Mouse (Mus musculus) megakaryocyte, adult 5-6 weeks (primary cell): ENCODE measurements at regions not wholly inside any gene's neighbourhood (a gene's known extent, or its start where the extent isn't known, plus 50 kb on each side); places are given as distances from the start of the nearest gene placed in this dataset.

Experiments
- ATAC-seq: 2 replicates; pipeline ENCODE4 v1.8.0; 2016; ENCODE audit warnings: mild to moderate bottlenecking, inconsistent platforms; ENCODE audit not compliant: poor library complexity, severe bottlenecking

DNA sequence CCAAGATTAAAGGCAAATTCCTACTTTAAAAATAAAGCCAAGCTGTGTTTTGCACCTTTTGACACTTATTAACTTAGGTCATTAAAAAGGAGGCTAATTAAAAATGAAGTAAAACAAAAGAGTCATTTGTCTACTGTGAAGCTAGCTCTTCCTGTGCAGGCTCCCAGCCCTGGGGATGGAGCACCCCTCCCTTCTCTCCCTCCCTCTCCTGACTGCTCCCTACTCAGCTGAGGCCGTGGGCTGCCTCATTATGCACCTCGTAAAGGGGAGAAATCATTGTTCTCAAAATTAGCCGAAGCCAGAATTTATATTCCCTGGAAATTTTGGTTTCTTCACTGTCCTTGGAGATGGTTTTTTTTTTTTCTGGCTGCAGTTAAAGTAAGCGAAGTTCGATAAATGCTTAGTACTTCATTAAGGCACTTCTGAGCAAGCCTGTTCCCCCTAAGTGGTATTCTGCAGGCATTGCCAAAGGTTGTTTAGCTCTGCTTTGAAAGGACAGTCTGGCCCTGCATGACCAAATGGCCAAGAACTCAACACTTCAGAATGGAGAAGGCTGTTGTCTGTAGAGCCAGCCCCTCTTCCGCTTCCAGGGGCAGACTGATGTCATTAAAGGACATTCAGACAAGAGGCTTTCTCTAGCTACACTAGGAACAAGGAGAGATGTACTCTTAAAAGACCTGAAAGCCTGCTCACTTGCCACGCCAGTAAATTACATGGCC is 365.5 kb upstream of the Mki67 start:
- ATAC-seq: no peak

DNA sequence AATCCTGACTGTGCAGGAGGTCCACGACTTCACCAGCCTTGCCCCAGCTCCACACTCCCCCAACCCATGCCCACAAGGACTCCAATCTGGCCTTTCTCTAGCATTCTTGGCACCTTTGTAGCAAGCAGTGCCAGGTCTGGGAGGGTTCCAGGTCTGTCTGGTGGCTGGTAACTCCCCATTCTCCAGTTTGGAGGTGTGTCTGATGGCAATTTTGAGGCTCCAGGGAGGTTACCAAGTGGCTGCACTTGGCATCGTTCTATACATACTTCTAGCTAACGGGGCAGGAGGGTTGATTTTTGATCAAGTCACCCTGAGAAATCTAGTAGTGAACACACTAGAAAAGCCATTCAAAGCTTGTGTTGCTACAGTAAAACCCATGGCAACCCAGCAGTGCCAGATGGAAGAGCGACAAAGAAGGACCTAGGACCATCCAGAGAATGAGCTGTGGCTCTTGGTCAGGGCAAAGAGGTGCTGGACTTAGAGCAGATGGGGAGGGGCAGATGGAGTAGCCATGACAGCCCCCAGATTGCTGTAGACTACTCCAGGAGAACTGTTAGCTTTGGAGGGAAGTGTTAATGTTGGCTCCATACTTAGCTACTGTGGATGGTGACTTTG is 366.2 kb upstream of the Mki67 start:
- ATAC-seq: no peak

DNA sequence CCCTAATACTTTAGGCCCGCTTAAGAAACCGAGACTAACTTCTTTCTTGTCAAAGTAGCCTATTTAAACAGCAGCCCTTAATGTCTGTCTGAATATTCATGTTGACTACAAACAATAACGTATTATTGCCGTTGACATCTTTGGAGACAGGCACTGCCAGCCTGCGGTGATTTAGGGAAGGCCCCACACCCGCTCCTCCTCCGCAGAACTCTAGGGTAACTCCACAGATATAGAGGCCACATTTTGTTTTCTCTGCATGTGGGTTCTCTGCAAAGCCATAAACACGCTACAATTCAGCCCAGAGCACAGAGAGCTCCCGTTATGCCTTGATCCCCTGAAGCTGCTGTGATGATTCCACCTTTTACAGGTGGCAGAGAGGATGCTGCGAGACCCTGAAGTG is 366.8 kb upstream of the Mki67 start:
- no peak for ATAC-seq

DNA sequence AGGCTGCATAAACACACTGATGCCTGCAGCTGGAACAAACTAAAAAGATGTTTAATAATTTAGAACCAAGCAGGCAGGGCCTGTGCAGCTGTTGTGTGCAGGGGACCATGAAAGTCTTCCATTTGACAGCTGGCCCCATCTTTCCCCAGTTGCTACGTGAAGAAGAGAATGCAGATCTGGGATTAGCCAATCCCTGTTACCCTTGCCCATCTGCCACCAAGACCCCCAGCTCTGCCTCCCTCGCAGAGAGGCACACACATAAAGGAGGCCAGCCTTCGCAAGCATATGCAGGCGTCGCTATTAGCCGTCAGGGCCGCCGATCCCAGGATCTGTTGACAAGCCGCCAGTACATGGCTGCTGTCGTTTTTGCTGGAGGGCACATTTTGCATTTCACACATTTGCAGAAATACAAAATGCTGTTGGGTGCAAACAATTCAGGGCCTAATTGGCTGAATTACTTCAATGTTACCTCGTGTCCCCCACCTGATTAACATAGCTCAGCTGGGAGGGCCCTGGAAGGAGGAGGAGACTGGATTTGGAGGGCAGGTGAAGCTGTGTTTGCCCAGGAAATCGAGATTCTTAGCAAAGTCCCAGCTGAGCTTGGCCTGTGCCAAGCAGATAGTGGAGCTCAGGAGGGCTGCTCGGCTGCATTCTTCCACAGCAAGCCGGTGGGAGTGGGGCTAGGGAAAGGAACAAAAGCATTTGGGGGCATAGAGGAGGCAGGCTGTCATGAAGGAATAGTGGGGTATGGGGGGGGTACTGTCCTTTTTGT is 367.6 kb upstream of the Mki67 start:
- no peak for ATAC-seq

DNA sequence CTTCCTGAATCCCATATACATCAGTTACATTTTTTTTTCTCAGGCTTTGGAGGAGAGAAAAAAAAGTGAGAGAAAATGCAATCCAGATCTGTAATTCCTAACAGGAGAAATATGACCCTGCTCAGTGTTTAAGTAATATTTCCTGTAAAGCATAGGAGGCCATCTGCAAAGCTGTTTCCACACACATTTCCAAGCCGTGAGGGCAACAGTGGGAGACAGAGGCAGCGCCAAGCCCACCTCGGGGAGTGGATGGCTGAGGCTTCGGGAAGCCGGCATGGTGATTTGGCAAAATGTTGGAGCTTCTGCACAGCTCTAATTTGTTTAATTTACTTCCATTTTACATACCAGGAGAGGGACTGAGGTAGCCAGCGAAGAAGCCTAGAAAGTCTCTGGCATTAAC is 372.6 kb upstream of the Mki67 start:
- no peak for ATAC-seq

DNA sequence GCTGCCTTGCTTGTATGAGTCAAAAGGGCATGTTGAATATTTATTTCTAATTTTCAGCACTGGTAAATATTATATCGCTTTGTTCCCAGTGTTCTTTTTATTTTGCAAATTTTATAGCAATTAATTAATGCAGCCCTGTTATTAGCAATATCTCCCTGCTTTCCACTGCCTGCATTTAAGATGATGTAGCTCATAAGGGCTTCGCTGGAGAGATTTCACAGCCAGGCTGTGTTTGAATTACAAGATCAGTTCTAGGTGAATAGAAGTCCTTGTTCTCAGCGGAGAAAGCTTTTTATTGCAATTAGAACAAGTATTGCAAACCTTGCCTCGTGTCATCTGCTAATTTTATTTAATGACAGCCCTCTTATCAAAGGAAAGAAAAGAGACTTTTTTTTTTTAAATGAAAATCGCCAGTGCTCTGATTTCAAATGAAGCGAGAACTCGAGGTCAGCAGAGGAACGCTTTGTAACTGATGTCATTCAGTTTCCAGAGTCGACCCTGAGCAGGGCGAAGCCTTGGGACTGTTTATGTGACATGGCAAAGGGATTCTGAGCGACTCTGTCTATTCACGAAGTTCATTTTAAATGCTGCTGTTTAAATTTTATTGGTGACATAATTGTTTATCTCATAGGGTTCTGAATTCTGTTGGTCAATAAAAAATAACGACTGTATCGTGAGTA is 378.7 kb upstream of the Mki67 start:
- ATAC-seq: no peak

DNA sequence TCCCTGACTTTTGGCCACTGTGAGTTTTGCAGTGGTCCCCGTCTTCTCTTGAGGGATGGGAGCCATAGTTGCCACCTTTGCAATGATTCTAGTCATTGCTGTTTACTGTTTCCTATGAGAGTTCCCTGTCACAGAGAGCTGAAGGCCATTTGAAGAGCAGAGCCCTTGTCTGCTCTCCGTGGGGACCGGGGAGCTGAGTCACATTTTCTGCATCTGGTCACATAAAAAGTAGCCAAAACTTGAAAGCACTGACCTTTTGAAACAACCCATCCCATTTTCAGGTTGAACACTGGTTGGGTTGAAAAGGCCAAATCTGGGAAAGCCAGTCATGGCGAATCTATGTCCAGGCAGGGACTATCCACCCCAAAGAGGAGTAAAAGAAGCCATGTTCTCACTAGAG is 387.9 kb upstream of the Mki67 start:
- ATAC-seq: no peak

DNA sequence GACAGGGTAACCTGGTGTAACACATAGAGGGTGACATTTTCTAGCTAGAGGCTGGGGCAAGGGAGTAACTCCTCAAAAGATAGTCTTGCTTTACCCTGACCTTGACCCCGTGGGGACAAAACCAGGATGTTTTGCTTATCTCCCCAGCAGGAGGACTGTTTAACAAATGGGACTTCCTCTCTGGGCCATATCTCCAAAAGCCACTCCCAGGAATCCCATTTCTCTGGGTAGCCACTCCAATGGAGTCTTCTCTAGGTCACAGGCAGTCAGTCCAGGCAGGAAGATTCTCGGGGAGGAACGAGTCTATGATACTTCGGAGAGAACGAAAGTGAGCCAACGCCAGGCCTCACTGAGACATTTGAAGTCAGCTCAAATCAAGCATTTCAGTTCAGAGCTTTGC is 396.0 kb upstream of the Mki67 start:
- ATAC-seq: no peak

DNA sequence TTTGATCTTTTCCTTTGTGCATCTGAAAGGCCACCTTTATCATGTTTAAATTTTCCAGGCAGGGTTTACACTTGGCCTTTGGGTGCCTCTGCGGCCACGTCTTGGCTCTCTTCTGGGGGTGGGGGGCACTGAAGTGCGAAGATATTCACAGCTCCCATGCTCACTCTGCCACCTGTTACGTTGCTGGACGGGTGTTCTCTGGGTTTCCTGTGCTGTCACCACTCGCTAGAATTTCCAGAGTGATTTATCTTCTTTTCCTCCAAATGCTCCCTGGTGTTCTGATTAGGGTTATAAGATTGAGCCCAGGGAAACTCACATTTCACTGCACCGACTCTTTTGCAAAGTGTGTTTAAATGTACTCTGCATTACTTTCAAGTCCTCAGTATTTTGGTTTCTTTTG is 404.8 kb upstream of the Mki67 start:
- ATAC-seq: no peak

DNA sequence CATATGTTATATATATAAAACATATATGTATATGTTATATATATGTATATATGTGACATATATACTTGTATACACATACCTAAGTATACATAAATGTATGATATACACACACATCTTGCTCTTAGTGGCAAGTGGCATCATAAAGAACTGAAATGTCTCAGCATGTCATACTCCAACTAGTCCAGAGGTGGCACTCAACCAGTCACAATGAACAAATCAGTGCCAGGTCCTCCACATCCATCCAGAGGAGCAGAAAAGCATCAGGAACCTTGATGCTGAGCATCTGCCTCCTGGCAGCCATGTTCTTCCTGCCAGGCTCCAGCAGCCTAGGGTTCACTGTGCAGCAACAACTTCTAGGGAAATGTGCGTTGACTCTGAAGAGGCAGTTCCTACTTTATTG is 405.2 kb upstream of the Mki67 start:
- no peak for ATAC-seq

DNA sequence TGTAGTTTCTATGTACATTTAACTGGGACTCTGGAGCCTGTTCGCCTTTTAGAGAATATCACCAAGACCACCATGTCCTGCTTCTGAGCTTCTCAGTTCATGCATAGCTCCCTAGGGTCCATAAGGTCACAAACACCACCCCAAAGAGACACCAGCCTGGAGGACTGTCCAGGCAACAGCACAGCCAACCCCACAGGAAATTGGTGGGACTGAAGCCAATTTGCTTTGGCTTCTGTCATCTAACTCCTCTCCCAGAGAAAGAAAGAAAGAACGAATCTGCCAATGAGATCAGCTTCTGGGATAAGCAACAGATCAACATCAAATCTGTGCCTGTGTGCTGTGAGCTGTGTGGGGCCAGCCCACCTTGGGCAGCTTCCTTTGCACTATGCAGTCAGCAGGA is 408.6 kb upstream of the Mki67 start:
- no peak for ATAC-seq

DNA sequence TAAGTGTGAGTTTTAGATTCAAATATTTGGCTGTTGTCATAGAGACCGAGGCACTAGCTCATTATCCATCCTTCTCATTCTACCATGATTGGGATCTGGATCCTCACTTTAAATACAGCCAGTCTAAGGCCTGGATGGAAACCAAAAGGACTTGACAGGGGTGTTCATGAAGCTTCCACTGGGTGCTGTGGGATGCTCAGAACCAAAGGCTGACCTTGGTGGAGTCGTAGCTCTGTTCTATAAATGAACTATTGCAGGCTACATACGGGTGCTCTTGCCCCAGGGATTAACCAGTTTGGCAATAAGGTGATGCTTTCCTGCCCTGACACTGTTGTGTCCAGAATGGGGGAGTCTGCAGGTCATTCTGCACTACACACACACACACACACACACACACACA is 410.2 kb upstream of the Mki67 start:
- no peak for ATAC-seq

DNA sequence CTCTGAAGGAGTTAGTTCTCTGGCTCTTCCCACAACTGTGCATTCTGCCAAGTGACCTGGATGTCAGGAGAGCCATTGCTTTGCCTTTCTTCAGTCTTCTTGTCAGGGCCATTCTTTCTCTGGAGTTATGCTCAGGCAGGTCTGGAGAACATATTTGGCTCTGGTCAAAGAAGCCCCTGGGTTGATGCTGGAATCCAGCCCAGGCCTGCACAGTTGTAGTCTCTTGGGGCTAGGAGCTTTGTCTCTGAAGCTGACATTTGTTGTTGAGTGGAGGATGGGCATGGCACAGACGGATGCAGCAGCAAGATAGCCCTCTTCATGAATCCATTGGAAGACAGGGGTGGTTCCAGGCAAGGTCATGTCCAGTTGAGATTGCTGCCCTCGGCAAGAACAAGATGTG is 411.4 kb upstream of the Mki67 start:
- no peak for ATAC-seq

DNA sequence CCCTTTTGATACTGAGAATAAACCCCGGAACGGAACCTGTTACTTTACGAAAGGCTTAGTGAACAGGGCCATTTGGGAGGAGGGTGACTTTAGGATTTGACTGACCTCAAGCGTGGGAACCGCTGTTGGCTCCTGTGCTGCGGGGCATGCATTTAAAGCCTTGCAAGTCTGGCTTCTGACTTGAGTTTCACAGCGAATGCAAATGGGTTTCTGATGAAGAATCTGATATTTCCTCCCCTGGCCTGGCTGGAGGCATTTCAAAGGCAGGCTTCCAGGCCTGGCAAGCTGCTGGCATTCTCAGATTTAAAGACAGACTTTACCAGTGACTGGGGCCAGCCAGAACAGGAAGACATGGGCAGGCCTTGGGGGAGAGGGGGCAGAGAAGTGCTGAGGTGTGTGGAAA is 413.6 kb upstream of the Mki67 start:
- ATAC-seq: no peak

DNA sequence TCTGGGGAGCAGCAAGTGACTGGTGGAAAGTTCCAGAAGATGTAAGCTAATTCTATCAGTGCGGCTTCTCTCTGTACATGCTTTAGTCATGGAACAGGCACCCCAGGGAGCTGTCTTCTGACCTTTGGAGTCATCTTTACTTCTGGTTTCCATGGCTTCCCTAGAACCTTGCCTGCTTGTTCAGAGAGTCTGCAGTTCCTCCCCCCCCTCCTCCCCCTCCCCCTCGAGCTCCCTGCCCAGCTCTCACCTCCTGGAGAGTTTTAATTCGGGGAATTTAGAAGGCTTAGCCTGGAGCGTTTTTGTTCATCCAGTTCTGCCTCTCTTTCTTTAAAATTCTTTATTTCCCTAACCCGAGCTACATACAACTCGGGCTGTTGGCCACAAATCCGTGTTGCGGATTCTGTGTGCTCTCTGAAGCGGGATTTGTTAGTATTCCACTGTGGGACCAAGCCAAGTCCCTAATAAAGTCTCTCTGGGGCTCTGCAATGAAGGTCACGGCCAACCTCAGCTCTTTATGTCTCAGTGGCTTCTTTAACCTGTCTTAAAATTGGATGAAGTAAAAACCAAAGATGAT is 414.6 kb upstream of the Mki67 start:
- ATAC-seq: no peak

DNA sequence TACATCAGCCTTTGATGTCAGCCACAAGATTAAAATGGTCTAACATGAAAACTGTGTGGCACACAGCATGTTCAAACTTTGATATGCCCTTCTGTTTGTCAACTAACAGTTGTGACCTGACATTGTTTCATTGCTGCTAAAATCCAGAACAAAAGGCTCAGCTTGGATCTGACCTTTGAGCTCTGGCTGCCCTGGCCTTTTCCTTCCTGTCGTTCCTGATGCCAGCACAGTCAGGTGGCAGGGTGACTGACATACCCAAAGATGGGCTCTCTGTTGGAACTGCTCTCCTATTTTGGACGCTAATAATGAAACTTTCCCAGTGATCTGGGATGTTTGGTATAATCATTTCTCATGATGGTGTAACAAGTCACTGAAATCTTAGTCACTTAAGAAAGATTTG is 416.8 kb upstream of the Mki67 start:
- ATAC-seq: no peak

DNA sequence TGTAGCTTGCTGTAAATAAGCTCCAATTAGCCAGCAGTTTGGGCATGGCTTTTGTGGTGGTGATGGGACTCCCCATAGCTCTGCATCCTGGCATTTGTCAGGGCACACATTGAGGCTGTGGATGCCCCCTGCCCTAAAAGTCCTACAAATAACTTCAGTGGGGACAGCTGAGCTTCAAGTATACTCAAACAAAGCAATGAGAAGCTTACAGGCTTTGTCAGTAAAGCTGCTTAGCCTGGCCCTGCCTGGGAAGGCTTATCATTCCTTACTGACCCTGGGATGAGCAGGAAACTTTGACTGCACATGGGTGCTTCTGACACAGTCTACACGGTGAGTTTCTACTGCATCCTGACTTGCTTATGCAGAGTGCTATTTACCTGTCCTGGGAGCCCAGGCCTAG is 420.5 kb upstream of the Mki67 start:
- ATAC-seq: no peak

DNA sequence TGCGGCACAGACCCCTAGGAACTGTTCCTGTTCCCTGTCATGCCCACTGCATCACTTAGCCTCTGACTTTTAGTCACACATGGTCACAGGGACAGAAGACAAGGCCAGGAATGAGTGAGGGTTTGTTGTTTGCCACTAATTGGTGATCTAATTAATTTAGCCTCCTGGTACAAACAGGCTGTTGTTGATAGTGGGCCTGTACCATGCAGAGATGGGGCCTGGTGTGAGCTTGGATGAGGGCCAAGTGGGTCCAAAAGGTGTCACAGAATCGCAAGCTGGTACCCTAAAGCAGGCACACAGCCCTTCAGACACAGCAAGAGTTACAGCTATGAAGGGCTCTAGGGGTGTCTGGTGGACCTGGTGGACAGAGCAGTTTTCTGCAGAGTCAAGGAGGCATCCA is 421.2 kb upstream of the Mki67 start:
- ATAC-seq: no peak

DNA sequence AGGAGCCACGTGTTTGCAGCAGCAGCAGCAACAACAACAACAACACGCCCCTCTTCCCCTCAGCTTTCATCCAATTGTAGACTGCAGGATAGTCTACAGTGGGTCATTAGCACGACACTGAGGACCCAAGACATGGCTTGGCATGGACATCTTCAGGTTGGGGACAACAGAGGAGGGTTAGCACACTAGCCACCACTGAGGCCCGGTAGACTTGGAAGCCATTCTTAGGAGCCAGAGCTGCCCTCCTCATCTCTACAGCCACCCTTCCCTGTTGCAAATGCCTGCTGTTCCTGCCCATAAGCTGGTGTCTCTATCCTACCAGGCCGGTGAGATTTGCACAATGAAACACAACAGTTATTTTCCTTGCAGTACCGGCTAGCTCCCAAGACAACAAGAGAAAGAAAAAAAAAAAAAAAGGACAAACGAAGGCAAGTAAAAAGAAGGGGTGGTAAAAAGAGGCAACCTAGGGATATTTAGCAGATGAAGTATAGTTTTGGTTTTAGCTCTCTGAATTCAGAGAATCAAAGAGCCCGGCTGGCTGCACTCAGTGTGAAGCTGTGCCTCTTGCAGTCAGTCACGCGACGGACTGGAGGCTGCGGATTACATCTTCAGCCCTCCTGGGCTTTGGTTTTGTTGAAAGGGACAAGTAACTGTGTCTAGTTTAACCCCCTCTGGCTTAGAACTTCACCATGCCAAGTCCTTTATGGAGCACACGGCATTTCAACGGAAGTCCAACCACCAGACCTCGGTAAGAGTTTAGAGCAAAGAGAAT is 421.9 kb upstream of the Mki67 start:
- no peak for ATAC-seq

DNA sequence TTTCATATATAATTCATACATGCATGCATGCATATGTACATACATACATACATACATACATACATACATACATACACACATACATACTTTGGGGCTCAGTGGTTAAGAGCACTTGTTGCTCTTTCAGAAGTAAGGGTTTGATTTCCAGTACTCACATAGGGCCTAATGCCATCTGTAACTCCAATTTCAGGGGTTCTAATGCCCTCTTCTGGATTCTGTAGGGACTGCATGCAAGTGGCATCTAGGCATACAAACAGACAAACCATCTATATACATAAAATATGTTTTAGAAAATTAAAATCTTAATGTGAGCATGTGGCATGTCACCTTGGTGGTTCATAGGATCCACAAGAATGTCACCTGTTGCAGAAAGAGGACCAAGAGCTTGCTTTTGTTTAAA is 426.7 kb upstream of the Mki67 start:
- peak; percentile 35; the same call in 1 of the 2 replicates for ATAC-seq

DNA sequence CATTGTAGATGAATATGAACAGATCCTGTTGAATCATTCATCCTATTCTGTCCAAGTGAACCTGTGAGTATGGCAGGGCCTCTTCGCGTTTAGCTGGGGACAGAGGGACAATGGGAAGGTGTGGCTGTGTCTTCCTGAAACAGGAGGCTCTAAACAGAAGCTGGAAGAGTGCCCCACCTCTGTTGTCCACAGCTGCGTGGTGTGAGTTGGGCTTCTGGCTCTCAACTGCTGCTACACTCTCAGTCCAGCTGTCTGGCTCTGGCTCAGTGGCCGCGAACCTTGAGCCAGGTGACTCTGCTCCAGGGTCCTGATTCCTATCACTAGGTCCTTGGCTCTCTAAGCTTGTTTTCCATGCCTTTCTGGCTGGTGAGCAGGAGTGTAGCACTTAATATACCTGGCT is 434.0 kb upstream of the Mki67 start:
- ATAC-seq: no peak
